Mouse (Mus musculus) inflammation-experienced regulatory T-cells, adult 16 weeks (primary cell): ENCODE measurements around the gene Zfp937. TPM values are rescaled to one million over a fixed set of nuclear protein-coding genes. Genes with fewer than 3 reads are reported as not detected.

ENCODE experiments used
- polyA plus RNA-seq: library from polyadenylated mRNA; unstranded; fragments of 100-300 nt; shearing (Covaris generic); gene quantifications from one replicate; pipeline ENCODE4 v1.2.1, GENCODE M21; 2017

Zfp937 gene
- 20.5 TPM for polyA plus RNA-seq

DNA sequence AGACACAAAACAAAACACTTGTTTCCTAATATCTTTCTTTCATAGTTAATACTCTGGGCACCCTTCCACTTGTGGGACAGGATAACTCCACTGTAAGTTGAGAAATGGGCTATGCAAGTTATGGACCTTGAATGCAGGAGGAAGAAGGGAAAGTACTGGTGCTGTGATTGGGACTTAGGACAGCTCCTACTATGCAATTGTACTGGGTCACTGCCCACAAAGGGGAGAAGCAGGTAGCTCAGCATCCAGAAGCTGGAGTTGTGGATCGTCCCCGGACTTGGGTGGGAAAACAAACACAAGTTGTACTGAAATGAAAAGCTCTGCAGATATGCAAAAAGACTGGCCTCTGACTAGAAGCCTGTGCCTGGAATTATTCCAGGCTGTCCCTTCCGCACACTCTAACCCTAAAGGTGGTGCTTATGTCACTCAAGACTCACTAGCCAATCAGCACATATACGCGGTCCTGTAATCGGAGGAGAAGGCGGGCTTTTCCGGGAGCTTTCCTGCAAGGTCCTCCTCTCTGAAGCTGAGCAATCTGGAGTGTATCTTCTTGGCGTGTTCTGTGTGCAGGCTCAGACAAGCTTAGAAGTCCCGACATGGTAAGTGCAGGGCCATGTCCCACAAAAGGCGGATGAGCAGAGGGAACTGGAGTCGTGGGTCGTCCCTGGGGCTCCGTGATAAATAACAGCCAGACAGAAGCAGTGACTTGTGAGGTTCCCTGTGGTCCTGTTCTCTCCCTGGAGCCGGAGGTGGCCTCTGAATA, at the start of gene Zfp937:
Gene Zfp937, plus strand, starts transcription at position 474 of the 763 bp plus-strand sequence.

GRCm38 (mm10) chr2:150179579-150179978, 38.3 kb upstream of the Zfp937 start, which contains the start of gene Gm10770:
Gm10770 (minus strand) TSS chr2:150179679.

DNA sequence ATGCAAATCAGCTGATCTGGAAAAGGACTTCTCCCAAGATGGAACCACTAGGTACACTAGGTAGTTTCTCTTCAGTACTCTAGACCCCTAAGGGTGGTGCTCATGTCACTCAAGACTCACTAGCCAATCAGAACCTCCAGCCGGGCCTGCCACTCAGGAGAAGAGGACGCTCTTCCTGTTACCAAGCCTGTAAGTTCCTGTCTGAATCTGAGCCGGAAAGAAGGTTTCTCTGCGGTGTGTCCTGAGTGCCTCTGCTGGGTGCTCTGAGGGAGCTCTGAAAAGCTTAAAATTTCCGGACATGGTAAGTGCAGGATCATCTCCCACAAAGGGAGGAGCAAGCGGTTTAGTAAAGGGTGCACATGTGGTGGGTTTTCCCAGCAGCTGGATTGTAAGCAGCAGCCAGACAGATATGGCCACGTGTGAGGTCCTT, 36.3 kb upstream of the Zfp937 start, which contains the start of gene Gm14139:
Gene Gm14139, plus strand, starts transcription at position 186 of the 430 bp plus-strand sequence.

DNA sequence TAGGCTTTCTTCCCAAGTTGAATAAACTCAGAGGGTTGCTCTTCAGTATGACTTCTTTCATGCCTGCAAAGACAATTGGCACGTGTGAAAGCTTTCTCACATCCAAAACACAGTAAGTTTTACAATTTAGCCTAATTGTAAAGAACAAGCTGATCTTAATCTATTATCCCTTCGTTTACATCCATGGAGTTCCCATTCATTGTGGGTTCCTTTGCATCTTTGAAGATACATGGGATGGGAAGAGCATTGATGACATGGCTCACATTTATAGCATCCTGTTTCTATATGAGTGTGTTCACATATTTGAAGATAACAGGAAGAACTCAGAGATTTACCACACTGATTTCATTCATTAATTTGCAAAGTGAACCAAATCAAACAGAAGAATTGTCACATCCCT, 37.6 kb downstream of the Zfp937 start, which contains the start of gene Gm21994:
Gene Gm21994, minus strand, starts transcription at position 101 of the 400 bp plus-strand sequence.

DNA sequence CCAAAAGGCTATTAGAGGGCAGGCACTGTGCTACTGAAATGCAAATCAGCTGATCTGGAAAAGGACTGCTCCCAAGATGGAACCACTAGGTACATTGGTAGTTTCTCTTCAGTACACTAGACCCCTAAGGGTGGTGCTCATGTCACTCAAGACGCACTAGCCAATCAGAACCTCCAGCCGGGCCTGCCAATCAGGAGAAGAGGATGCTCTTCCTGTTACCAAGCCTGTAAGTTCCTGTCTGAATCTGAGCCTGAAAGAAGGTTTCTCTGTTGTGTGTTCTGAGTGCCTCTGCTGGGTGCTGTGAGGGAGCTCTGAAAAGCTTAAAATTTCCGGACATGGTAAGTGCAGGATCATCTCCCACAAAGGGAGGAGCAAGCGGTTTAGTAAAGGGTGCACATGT, 39.4 kb downstream of the Zfp937 start, which contains the start of gene Gm14124:
Gene Gm14124, plus strand, starts transcription at position 227 of the 400 bp plus-strand sequence.

Other genes starting within 250 kb of the Zfp937 start
- 35.8 TPM for gene Zfp120, start 81.4 kb upstream of the Zfp937 start, polyA plus RNA-seq
- not detected for gene Gm10770, start 38.4 kb upstream of the Zfp937 start, polyA plus RNA-seq
- 1.3 TPM for gene Gm14139, start 36.3 kb upstream of the Zfp937 start, polyA plus RNA-seq
- 50.0 TPM for gene Gm21994, start 37.5 kb downstream of the Zfp937 start, polyA plus RNA-seq
- gene Gm14124, start 39.4 kb downstream of the Zfp937 start, polyA plus RNA-seq: 0.13 TPM
- 23.6 TPM for gene Gm10130, start 105.6 kb downstream of the Zfp937 start, polyA plus RNA-seq
- 9.5 TPM for gene 3300002I08Rik, start 144.7 kb downstream of the Zfp937 start, polyA plus RNA-seq
- gene Zfp442, start 233.4 kb downstream of the Zfp937 start, polyA plus RNA-seq: 13.0 TPM